Mouse (Mus musculus) thymus, adult 2 months (tissue): ENCODE data around the gene Rasl11a.

ENCODE experiments used
- CTCF ChIP-seq: fragments of 200-500 bp; IDR thresholded peaks from 2 replicates; pipeline ENCODE4 v1.5.1; 2012; ENCODE audit warnings: mild to moderate bottlenecking, control low read depth, low read length, moderate library complexity, borderline replicate concordance; ENCODE audit not compliant: control insufficient read depth, poor library complexity, insufficient read depth; ENCODE audit errors: extremely low read depth
- POLR2A ChIP-seq: fragments of 200-500 bp; IDR thresholded peaks from 2 replicates; pipeline ENCODE4 v1.6.1; 2012; ENCODE audit warnings: mild to moderate bottlenecking, low read length, control low read depth, moderate library complexity; ENCODE audit not compliant: control insufficient read depth, poor library complexity, insufficient read depth; ENCODE audit errors: extremely low read depth

DNA sequence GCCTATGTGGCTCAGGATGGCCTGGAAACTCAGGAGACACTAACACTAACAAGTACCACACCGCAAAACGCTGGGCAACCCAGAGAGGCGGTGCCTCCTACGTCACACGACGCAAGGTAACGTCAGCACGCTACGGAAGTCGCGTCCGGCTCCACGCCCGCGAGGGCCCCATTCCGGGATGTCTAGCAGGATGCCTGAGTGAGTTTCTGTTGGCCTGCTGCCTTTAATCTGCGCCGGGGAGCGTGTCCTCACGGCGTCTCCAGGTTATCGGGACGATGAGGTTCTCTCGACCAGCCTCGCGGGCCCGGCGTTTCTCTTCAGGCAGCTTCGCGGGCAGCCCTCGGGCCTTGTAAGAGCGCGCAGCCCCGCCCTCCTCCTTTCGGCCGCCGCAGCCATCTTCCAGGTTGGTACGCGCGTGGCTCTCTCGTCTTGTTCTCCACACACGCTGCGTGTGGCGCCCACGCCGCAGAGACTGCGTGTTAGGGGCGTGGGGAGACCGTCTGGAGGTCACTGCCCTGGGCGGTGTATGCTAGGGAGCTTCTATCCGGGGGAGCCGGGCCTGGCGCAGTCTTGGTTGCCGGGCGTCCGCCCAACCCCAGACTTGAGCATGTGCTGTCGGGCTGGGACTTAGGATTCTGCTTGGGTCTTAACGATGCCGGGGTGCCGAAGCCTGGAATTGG is 12.0 kb upstream of the Rasl11a start, which contains the start of gene Rpl21:
- peak; percentile 42; the same call in 1 of the 2 replicates for TF ChIP-seq CTCF
- TF ChIP-seq POLR2A, result peak; percentile 92
